Mouse (Mus musculus) embryonic facial prominence, embryonic 12.5 days (tissue): ENCODE data around the gene Galnt18. TPM values are rescaled to one million over a fixed set of nuclear protein-coding genes. Genes with fewer than 3 reads are reported as not detected.

Source experiments
- ATAC-seq: fragments of 200-750 bp; cut with Nextera tagmentation; 2 replicates; pipeline ENCODE4 v1.8.0; 2017; ENCODE audit not compliant: insufficient number of reproducible peaks, insufficient read depth, low FRiP score, low TSS enrichment
- H3K27ac ChIP-seq: fragments of 300-500 bp; sonication (generic); 2 replicates; pipeline ENCODE4 v1.5.1; 2016; ENCODE audit warnings: mild to moderate bottlenecking
- H3K27me3 ChIP-seq: fragments of 300-500 bp; sonication (generic); 2 replicates; pipeline ENCODE4 v1.6.1; 2016; ENCODE audit warnings: mild to moderate bottlenecking, moderate library complexity
- H3K36me3 ChIP-seq: fragments of 300-500 bp; sonication (generic); 2 replicates; pipeline ENCODE4 v1.6.1; 2016; ENCODE audit warnings: mild to moderate bottlenecking
- H3K4me1 ChIP-seq: fragments of 300-500 bp; sonication (generic); 2 replicates; pipeline ENCODE4 v1.6.1; 2016
- H3K4me2 ChIP-seq: fragments of 300-500 bp; sonication (generic); replicated peaks from 2 replicates; pipeline ENCODE4 v1.6.1; 2016; ENCODE audit warnings: mild to moderate bottlenecking, moderate library complexity
- H3K4me3 ChIP-seq: fragments of 300-500 bp; sonication (generic); 2 replicates; pipeline ENCODE4 v1.5.1; 2016; ENCODE audit warnings: mild to moderate bottlenecking
- H3K9ac ChIP-seq: fragments of 300-500 bp; sonication (generic); 2 replicates; pipeline ENCODE4 v1.6.1; 2016; ENCODE audit warnings: mild to moderate bottlenecking, moderate library complexity
- H3K9me3 ChIP-seq: fragments of 300-500 bp; sonication (generic); 2 replicates; pipeline ENCODE4 v1.6.1; 2016; ENCODE audit warnings: mild to moderate bottlenecking, moderate library complexity
- WGBS: fragments of 180-500 bp; shearing (Covaris S2); methylation state at CpG from one replicate; pipeline ENCODE4 v1.1.7; 2016; 5-methylcytosine and 5-hydroxymethylcytosine counted together
- polyA plus RNA-seq: library from polyadenylated mRNA; unstranded; fragments of >200 nt; fragmentation: Nextera tagmentation; extraction: Ambion mirVana; gene quantifications from 2 replicates; pipeline ENCODE4 v1.2.1, GENCODE M21; 2016

Gene Galnt18
- polyA plus RNA-seq, 1 experiment from 2014 or later: 12.6 TPM

DNA sequence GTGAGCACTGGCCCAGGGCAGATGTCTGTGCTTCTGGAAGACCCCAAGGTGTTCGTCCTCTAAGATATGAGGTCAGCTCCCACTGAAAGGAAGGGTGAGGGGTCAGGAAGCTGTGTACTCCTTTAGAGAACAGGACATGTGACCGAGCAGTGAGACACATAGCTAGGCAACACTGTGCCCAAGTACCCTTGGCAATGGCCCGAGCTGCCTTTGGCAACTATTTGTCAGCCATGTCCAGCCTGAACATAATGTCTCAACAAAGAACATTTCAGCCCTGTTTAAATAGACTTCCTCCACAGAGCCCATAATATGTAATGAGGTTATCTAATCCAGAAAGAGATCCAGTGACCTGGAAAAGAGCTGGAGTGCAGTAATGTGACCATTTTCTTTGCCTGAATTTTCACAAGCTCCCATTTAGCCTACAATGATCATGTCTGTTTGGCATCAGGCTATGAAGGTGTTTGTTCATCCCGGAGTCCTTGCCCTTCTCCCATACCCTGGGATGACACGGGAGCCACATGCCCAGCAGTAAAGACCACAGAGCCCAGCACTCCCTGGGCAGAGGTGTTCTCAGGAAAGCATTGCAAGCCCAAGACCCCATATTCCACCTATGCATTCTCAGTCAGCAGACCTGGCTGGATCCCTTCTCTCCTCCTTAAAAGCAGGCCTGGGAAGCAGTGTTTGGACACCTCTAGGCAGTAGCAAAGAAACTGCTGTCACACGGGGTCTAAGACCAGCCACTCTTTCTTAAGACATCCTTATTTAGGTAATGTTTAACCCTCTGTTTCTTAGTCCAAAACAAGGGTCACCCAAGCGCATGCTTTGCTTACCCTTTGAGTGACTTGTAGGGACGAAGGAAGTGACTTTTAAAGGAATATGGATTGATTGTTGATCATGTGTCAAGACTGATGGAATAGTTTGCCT, 49.2 kb downstream of the Galnt18 start:
- Histone ChIP-seq H3K27ac (no peak overlapping the region), H3K27me3 (no peaks in the 10 kb centered on the region), H3K9me3 (no peaks in the 10 kb centered on the region), H3K9ac (no peak overlapping the region), H3K36me3 (no peaks in the 10 kb centered on the region), H3K4me3 (no peak overlapping the region), H3K4me1 (no peaks in the 10 kb centered on the region), H3K4me2 (no peak overlapping the region)
- ATAC-seq: no peak
- 84% methylated on average over 8 of the region's 8 CpGs for WGBS

GRCm38 (mm10) chr7:111726928-111727327, 52.8 kb downstream of the Galnt18 start:
- H3K9ac ChIP-seq: no peak overlapping the region
- no peak overlapping the region for H3K4me2 ChIP-seq
- H3K36me3 ChIP-seq: no peaks in the 10 kb centered on the region
- H3K27me3 ChIP-seq: no peaks in the 10 kb centered on the region
- no peaks in the 10 kb centered on the region for H3K9me3 ChIP-seq
- H3K27ac ChIP-seq: no peak overlapping the region
- ATAC-seq: no peak
- WGBS: 37% methylated on average over 2 of the region's 2 CpGs
- no peak overlapping the region for H3K4me3 ChIP-seq
- H3K4me1 ChIP-seq: no peaks in the 10 kb centered on the region

DNA sequence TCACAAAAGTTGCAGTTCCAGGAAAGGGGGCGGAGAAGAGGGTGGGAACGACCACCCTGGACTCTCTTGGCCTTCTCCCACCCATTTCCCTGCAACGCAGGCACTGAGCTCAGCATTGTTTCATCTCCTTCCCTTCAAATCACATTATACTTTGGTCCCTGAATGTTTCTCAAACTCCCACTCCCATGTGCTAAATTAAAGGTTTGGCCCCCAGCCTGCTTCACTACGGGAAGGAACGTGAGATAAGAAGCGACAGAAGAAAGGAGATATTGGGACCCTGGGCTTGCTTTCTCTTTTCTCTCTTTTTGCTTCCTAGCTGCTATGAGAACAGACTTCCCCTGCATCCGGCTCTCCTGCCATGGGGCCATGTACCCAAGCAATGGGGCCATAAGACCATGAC, 55.0 kb downstream of the Galnt18 start:
- Histone ChIP-seq H3K9ac (no peak overlapping the region), H3K36me3 (no peaks in the 10 kb centered on the region), H3K27me3 (no peaks in the 10 kb centered on the region), H3K27ac (peak overlapping the region; percentile 25; the same call in 1 of the 2 replicates), H3K4me3 (no peak overlapping the region), H3K4me2 (no peak overlapping the region), H3K9me3 (no peaks in the 10 kb centered on the region), H3K4me1 (peaks cover 11% of the 10 kb centered on the region)
- ATAC-seq: no peak
- 77% methylated on average over 7 of the region's 7 CpGs for WGBS

DNA sequence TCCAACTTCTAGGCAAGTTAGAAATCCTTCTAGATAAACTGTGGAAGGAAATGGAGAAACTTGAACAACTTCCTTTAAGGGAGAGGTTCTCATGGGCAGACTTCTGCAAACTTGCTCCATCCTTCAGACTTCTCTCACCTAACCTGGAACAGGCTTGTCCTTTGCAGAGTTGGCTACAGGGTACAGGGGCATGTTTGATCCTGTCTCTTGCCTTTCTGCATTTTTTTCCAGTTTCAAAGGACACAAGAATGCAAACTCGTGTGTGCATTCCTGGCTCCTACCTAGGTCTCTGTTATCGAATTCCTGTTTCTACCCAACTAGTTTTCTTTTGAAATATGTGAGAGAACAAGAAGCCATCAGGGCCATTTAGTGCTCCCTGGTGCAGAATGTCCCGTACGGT, 55.8 kb downstream of the Galnt18 start:
- no peak for ATAC-seq
- Histone ChIP-seq H3K9me3 (no peaks in the 10 kb centered on the region), H3K27me3 (no peaks in the 10 kb centered on the region), H3K4me1 (peaks cover 11% of the 10 kb centered on the region), H3K36me3 (no peaks in the 10 kb centered on the region), H3K4me2 (no peak overlapping the region), H3K27ac (no peak overlapping the region), H3K4me3 (no peak overlapping the region), H3K9ac (no peak overlapping the region)
- WGBS: 78% methylated on average over 4 of the region's 4 CpGs

DNA sequence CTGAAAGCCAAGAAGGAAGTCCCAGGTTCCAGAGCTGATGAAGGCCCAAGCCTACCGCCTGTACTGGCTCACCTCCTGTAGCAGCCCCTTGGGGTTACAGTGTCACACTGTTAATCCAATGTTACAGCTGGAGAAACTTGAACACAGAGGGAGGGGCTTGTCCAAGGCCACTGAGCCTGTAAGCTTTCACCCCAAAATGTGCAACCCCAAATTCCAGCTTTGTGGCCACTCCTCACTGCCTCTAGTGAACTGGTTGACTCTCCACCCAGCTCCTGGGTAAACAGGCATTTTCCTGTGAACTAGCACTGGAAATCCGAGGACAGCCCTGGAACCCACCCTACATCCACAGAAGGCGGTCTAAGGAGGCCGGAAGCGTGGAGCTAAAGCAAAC, 58.5 kb downstream of the Galnt18 start:
- Histone ChIP-seq H3K9ac (no peak overlapping the region), H3K4me1 (peaks cover 11% of the 10 kb centered on the region), H3K36me3 (no peaks in the 10 kb centered on the region), H3K9me3 (no peaks in the 10 kb centered on the region), H3K4me2 (no peak overlapping the region), H3K27me3 (no peaks in the 10 kb centered on the region), H3K4me3 (no peak overlapping the region), H3K27ac (no peak overlapping the region)
- 75% methylated on average over 5 of the region's 5 CpGs for WGBS
- no peak for ATAC-seq

DNA sequence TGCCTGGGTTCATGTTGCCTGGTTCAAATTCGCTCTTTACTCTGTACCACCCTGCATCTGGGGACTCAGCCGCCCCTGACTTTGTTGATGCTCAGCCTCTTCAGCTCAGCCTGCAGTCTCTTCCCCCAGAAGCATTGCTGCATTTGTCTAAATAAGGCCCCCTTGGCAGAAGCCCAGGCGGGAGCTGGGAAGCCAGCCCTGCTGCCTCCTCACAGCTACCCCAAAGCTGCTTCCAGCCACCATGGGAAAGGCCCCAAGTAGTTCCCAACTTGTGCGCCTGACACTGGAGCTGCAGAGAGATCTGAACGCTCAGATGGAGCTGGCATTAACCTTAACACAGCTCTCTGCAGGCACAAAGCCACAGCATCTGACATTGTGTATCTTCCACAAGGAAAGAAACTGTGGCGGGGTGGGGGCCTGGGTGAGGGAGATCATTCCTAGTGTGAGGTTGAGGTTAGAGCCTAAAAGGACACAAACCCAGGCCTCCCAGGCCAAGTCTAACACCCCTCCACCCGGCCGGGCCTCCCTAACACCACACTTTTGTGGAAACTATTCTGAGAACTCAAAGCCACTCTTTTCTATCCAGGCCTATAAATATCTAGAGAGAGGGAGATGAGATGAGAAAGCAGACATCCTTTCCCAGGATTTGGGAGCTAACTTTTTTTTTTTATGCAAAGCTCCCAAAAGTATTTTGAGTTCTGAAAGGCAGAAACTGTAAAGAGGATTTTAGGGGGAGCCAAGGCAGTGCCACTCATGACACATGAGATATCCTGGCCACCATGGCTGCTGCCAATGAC, 59.1 kb downstream of the Galnt18 start:
- Histone ChIP-seq H3K4me3 (no peak overlapping the region), H3K4me1 (peaks cover 11% of the 10 kb centered on the region), H3K36me3 (no peaks in the 10 kb centered on the region), H3K9ac (no peak overlapping the region), H3K9me3 (no peaks in the 10 kb centered on the region), H3K27ac (no peak overlapping the region), H3K4me2 (no peak overlapping the region), H3K27me3 (no peaks in the 10 kb centered on the region)
- no peak for ATAC-seq
- WGBS: 82% methylated on average over 8 of the region's 8 CpGs

GRCm38 (mm10) chr7:111718900-111719299, 60.9 kb downstream of the Galnt18 start:
- H3K4me3 ChIP-seq: no peak overlapping the region
- no peaks in the 10 kb centered on the region for H3K9me3 ChIP-seq
- 60% methylated on average over 4 of the region's 4 CpGs for WGBS
- no peak overlapping the region for H3K4me2 ChIP-seq
- no peaks in the 10 kb centered on the region for H3K36me3 ChIP-seq
- no peaks in the 10 kb centered on the region for H3K27me3 ChIP-seq
- no peak overlapping the region for H3K9ac ChIP-seq
- no peak for ATAC-seq
- H3K4me1 ChIP-seq: peaks cover 11% of the 10 kb centered on the region
- no peak overlapping the region for H3K27ac ChIP-seq

DNA sequence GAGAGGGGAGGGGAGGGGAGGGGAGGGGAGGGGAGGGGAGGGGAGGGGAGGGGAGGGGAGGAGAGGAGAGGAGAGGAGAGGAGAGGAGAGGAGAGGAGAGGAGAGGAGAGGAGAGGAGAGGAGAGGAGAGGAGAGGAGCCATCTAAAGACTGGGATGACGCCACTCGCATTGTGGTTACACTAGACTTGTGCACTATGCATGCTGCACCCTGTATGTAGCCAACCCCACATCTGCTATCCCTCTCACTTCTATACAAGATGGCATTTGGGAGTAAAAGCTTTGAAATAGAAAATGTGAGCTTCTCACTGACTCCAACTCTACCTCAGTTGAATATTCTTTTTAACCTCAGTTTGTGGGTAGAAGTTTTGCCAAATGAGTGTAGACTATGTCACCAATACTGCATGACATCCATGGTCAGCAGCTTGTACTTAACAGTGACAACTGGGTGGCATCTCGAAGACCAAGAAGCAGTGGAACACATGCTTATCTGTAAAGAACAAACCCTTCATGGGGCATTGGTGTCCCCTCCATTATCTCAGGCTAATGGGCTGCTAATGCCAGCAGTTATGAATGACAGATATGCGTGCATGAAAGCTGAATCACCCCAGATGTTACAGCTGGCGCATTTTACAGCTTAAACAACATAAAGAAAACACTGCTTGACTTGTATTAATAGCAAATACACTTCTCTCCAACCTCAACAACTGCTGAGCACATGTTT, 65.0 kb downstream of the Galnt18 start:
- no peak overlapping the region for H3K9ac ChIP-seq
- H3K4me1 ChIP-seq: no peaks in the 10 kb centered on the region
- no peak overlapping the region for H3K27ac ChIP-seq
- no peak overlapping the region for H3K4me2 ChIP-seq
- H3K4me3 ChIP-seq: no peak overlapping the region
- H3K27me3 ChIP-seq: no peaks in the 10 kb centered on the region
- ATAC-seq: no peak
- H3K9me3 ChIP-seq: no peaks in the 10 kb centered on the region
- no peaks in the 10 kb centered on the region for H3K36me3 ChIP-seq
- 80% methylated on average over 5 of the region's 5 CpGs for WGBS

DNA sequence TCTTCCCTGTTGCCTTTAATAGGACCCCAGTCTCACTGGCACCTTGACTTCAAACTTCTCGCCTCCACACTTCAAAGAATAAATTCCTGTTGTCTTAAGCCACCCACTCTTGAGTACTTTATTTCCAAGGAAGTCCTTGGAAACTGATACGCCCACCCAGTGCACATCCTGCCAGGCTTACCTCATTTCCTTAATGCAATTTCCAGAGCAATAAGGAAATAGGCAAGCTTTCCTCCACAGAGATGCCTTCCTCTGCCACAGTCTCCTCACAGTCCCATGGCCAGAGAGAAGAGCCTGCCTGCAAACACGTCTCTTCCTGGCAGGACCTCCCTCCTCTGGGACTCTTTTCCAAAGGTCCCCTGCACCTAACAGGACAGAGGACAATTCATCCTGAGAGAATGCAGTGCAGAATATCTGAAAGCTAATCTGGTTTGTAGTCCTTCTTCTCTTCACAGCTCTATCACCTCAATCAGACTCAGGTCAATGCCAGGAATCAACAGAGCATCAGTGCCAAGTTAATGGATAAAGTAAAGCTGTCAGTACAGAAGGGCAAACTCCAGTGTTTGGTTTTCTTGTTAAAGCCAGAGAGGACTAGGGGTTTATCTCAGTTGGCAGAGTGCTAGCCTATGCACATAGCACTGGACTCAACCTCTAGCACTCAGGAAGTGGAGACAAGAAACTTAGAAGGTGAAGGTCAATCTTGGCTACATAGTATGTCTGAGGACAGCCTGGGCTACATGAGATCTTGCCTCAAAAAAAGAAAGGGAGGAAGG, 65.8 kb downstream of the Galnt18 start:
- Histone ChIP-seq H3K9me3 (no peaks in the 10 kb centered on the region), H3K4me1 (no peaks in the 10 kb centered on the region), H3K9ac (no peak overlapping the region), H3K27me3 (no peaks in the 10 kb centered on the region), H3K4me2 (no peak overlapping the region), H3K27ac (no peak overlapping the region), H3K4me3 (no peak overlapping the region), H3K36me3 (no peaks in the 10 kb centered on the region)
- no peak for ATAC-seq
- 69% methylated on average over 3 of the region's 3 CpGs for WGBS

GRCm38 (mm10) chr7:111712797-111713196, 67.0 kb downstream of the Galnt18 start:
- H3K36me3 ChIP-seq: no peaks in the 10 kb centered on the region
- H3K9me3 ChIP-seq: no peaks in the 10 kb centered on the region
- no peak overlapping the region for H3K4me2 ChIP-seq
- H3K9ac ChIP-seq: no peak overlapping the region
- no peaks in the 10 kb centered on the region for H3K27me3 ChIP-seq
- ATAC-seq: no peak
- H3K27ac ChIP-seq: no peak overlapping the region
- H3K4me3 ChIP-seq: no peak overlapping the region
- no peaks in the 10 kb centered on the region for H3K4me1 ChIP-seq
- WGBS: 84% methylated on average over 4 of the region's 4 CpGs
